Mouse (Mus musculus): ENCODE measurements around the gene Gm30083.

Gm30083 gene

GRCm38 (mm10) chr14:34015063-34015462 lies at the start of gene Gm30083:
Gm30083 (minus strand) TSS chr14:34015182.
- DNase-seq (ENCODE audit: low spot score in 2 of 2): no peak

- DNase-seq (ENCODE audit: low spot score in 2 of 2): no peak
These were observed 37.5 kb upstream of the Gm30083 start, which contains the start of gene Antxrl for GRCm38 (mm10) chr14:34052516-34052915. Antxrl (plus strand) TSS chr14:34052707.

- DNase-seq (ENCODE audit: low spot score in 2 of 2): peak in 1 of 2 experiments; percentile 33
These were observed 35.3 kb upstream of the Gm30083 start for GRCm38 (mm10) chr14:34050101-34050779.

- DNase-seq (ENCODE audit: low spot score in 2 of 2): no peak
These were observed 28.4 kb upstream of the Gm30083 start for GRCm38 (mm10) chr14:34043341-34043740.

- peak in 1 of 2 experiments; percentile 5 for DNase-seq (ENCODE audit: low spot score in 2 of 2)
These were observed 26.3 kb upstream of the Gm30083 start for GRCm38 (mm10) chr14:34041241-34041640.

GRCm38 (mm10) chr14:34033841-34034610 lies 19.0 kb upstream of the Gm30083 start:
- no peak for DNase-seq (ENCODE audit: low spot score in 2 of 2)

GRCm38 (mm10) chr14:34026710-34027109 lies 11.7 kb upstream of the Gm30083 start:
- DNase-seq (ENCODE audit: low spot score in 2 of 2): no peak

GRCm38 (mm10) chr14:34016938-34017337 lies 2.0 kb upstream of the Gm30083 start:
- DNase-seq (ENCODE audit: low spot score in 2 of 2): no peak

GRCm38 (mm10) chr14:34016381-34016780 lies 1.4 kb upstream of the Gm30083 start, which contains the start of gene Gm5460:
Gm5460 (plus strand) TSS chr14:34016758.
- no peak for DNase-seq (ENCODE audit: low spot score in 2 of 2)

- peak in 1 of 2 experiments; percentile 10 for DNase-seq (ENCODE audit: low spot score in 2 of 2)
These were observed 12.6 kb downstream of the Gm30083 start for GRCm38 (mm10) chr14:34002358-34002757.

GRCm38 (mm10) chr14:34001445-34001844 lies 13.5 kb downstream of the Gm30083 start:
- peak in 1 of 2 experiments; percentile 6 for DNase-seq (ENCODE audit: low spot score in 2 of 2)

- no peak for DNase-seq (ENCODE audit: low spot score in 2 of 2)
These were observed 14.9 kb downstream of the Gm30083 start for GRCm38 (mm10) chr14:34000076-34000475.

- DNase-seq (ENCODE audit: low spot score in 2 of 2): peak in 1 of 2 experiments; percentile 10
These were observed 17.6 kb downstream of the Gm30083 start for GRCm38 (mm10) chr14:33997427-33997826.

- DNase-seq (ENCODE audit: low spot score in 2 of 2): peak in 1 of 2 experiments; percentile 16
These were observed 21.3 kb downstream of the Gm30083 start for GRCm38 (mm10) chr14:33993521-33994289.

- DNase-seq (ENCODE audit: low spot score in 2 of 2): peak in 1 of 2 experiments; percentile 11
These were observed 21.9 kb downstream of the Gm30083 start for GRCm38 (mm10) chr14:33993051-33993450.

GRCm38 (mm10) chr14:33991971-33992370 lies 23.0 kb downstream of the Gm30083 start:
- DNase-seq (ENCODE audit: low spot score in 2 of 2): peak in 1 of 2 experiments; percentile 7

- DNase-seq (ENCODE audit: low spot score in 2 of 2): no peak
These were observed 25.8 kb downstream of the Gm30083 start for GRCm38 (mm10) chr14:33989201-33989600.

GRCm38 (mm10) chr14:33978604-33979059 lies 36.4 kb downstream of the Gm30083 start, which contains the start of gene Zfp488:
Zfp488 (minus strand) TSS chr14:33978764.
- DNase-seq (ENCODE audit: low spot score in 2 of 2): peak in 1 of 2 experiments; percentile 36

GRCm38 (mm10) chr14:33977748-33978147 lies 37.2 kb downstream of the Gm30083 start:
- DNase-seq (ENCODE audit: low spot score in 2 of 2): no peak

GRCm38 (mm10) chr14:33974752-33975151 lies 40.2 kb downstream of the Gm30083 start:
- no peak for DNase-seq (ENCODE audit: low spot score in 2 of 2)

- DNase-seq (ENCODE audit: low spot score in 2 of 2): no peak
These were observed 42.3 kb downstream of the Gm30083 start for GRCm38 (mm10) chr14:33972679-33973078.

GRCm38 (mm10) chr14:33965675-33966074 lies 49.3 kb downstream of the Gm30083 start:
- DNase-seq (ENCODE audit: low spot score in 2 of 2): no peak
